Mouse (Mus musculus) frontal cortex, adult 2 months (tissue): Measurements from ENCODE around the gene Olfr167. TPM values are rescaled to one million over a fixed set of nuclear protein-coding genes. Genes with fewer than 3 reads are reported as not detected.
"Not testable (repeated sequence)": the region's sequence is repeated elsewhere in the genome, so short reads cannot be mapped to it uniquely, and the experiment has no call there.

Experiments
- DNase-seq, 2 experiments: peaks; one replicate each; pipeline ENCODE4 v3.0.0; 2022; ENCODE audit warnings: low spot score in 1 of 2; ENCODE audit errors: extremely low spot score in 1 of 2
- polyA plus RNA-seq: library from polyadenylated mRNA; depleted of rRNA; stranded (reverse); fragments of >200 nt; gene quantifications from 2 replicates; pipeline ENCODE4 v1.2.3, GENCODE M21; 2012; rRNA removed

Olfr167 gene
- polyA plus RNA-seq, result not detected in 2 replicates

- DNase-seq, result no peak
Observed at GRCm38 (mm10) chr16:19522166-19522565, at the start of gene Olfr167. Gene Olfr167, minus strand, starts transcription at chr16:19522266.

- DNase-seq, result not testable (repeated sequence)
Observed at GRCm38 (mm10) chr16:19571709-19572108, 49.6 kb upstream of the Olfr167 start, which contains the start of gene Olfr169. Gene Olfr169, minus strand, starts transcription at chr16:19571809.

GRCm38 (mm10) chr16:19553429-19553828 is 31.4 kb upstream of the Olfr167 start:
- DNase-seq, result not testable (repeated sequence)

- DNase-seq, result not testable (repeated sequence)
Observed at GRCm38 (mm10) chr16:19552246-19552645, 30.2 kb upstream of the Olfr167 start.

GRCm38 (mm10) chr16:19535455-19535854 is 13.4 kb upstream of the Olfr167 start, which contains the start of gene Olfr168:
Gene Olfr168, minus strand, starts transcription at chr16:19535555.
- DNase-seq, result no peak

- DNase-seq, result no peak
Observed at GRCm38 (mm10) chr16:19483394-19483793, 38.7 kb downstream of the Olfr167 start, which contains the start of gene Olfr166. Gene Olfr166, plus strand, starts transcription at chr16:19483694.

- DNase-seq, result no peak
Observed at GRCm38 (mm10) chr16:19464365-19464764, 57.7 kb downstream of the Olfr167 start.

Other genes with a start within 250 kb of the Olfr167 start
- gene Olfr164, start 208.2 kb downstream of the Olfr167 start, polyA plus RNA-seq, result not detected in 2 replicates
- gene Olfr165, start 99.1 kb downstream of the Olfr167 start, polyA plus RNA-seq, result 0.04 TPM in 1 of 2 replicates, not detected in the other
- gene Olfr166, start 38.6 kb downstream of the Olfr167 start, polyA plus RNA-seq, result 0.13 TPM in 1 of 2 replicates, not detected in the other
- gene Olfr168, start 13.3 kb upstream of the Olfr167 start, polyA plus RNA-seq, result 0.10 TPM in 1 of 2 replicates, not detected in the other
- not detected in 2 replicates for gene Olfr169, start 49.5 kb upstream of the Olfr167 start, polyA plus RNA-seq
- not detected in 2 replicates for gene Olfr170, start 89.6 kb upstream of the Olfr167 start, polyA plus RNA-seq
- gene Olfr171, start 107.7 kb upstream of the Olfr167 start, polyA plus RNA-seq, result not detected in 2 replicates
- not detected in 2 replicates for gene Lamp3, start 184.1 kb upstream of the Olfr167 start, polyA plus RNA-seq
- 0.44 and 0.94 TPM in 2 replicates for gene B3gnt5, start 237.9 kb upstream of the Olfr167 start, polyA plus RNA-seq